Mouse (Mus musculus) right cerebral cortex, postnatal 36 days (tissue): Measurements from ENCODE around the gene Ccdc40.

Experiments used
- DNase-seq, 2 experiments: peaks; one replicate each; pipeline ENCODE4 v3.0.0; 2022; ENCODE audit warnings: low spot score in 2 of 2, mixed read lengths in 1 of 2

Ccdc40 gene

GRCm38 (mm10) chr11:119228091-119228781 is at the start of gene Ccdc40, which contains the start of gene Tbc1d16:
Ccdc40 (plus strand) TSS chr11:119228572.
Tbc1d16 (minus strand) TSS chr11:119228499.
- DNase-seq = no peak

GRCm38 (mm10) chr11:119180824-119181582 is 47.4 kb upstream of the Ccdc40 start:
- peak in 1 of 2 experiments; percentile 14 for DNase-seq

GRCm38 (mm10) chr11:119181861-119182395 is 46.4 kb upstream of the Ccdc40 start:
- no peak for DNase-seq

GRCm38 (mm10) chr11:119183684-119184310 is 44.6 kb upstream of the Ccdc40 start:
- no peak for DNase-seq

GRCm38 (mm10) chr11:119186381-119186780 is 42.0 kb upstream of the Ccdc40 start:
- no peak for DNase-seq

GRCm38 (mm10) chr11:119186989-119187799 is 41.2 kb upstream of the Ccdc40 start:
- DNase-seq = peak; percentile 31 to 36

- DNase-seq = no peak
Observed at GRCm38 (mm10) chr11:119187800-119188197, 40.6 kb upstream of the Ccdc40 start.

- DNase-seq = no peak
Observed at GRCm38 (mm10) chr11:119188389-119188788, 40.0 kb upstream of the Ccdc40 start.

GRCm38 (mm10) chr11:119189319-119189718 is 39.1 kb upstream of the Ccdc40 start:
- no peak for DNase-seq

GRCm38 (mm10) chr11:119190498-119190897 is 37.9 kb upstream of the Ccdc40 start:
- peak in 1 of 2 experiments; percentile 45 for DNase-seq

- DNase-seq = no peak
Observed at GRCm38 (mm10) chr11:119191606-119192081, 36.7 kb upstream of the Ccdc40 start.

GRCm38 (mm10) chr11:119192176-119192575 is 36.2 kb upstream of the Ccdc40 start:
- DNase-seq = no peak

- no peak for DNase-seq
Observed at GRCm38 (mm10) chr11:119192605-119193004, 35.8 kb upstream of the Ccdc40 start.

GRCm38 (mm10) chr11:119197618-119198563 is 30.5 kb upstream of the Ccdc40 start:
- peak in 1 of 2 experiments; percentile 34 for DNase-seq

GRCm38 (mm10) chr11:119198564-119199232 is 29.7 kb upstream of the Ccdc40 start:
- DNase-seq = peak; percentile 79 to 84

- DNase-seq = no peak
Observed at GRCm38 (mm10) chr11:119199233-119199601, 29.2 kb upstream of the Ccdc40 start.

GRCm38 (mm10) chr11:119203423-119203822 is 24.9 kb upstream of the Ccdc40 start:
- no peak for DNase-seq

GRCm38 (mm10) chr11:119205738-119206137 is 22.6 kb upstream of the Ccdc40 start:
- DNase-seq = no peak

- DNase-seq = no peak
Observed at GRCm38 (mm10) chr11:119206562-119206961, 21.8 kb upstream of the Ccdc40 start.
